Mouse (Mus musculus): Measurements from ENCODE around the gene Pkmyt1.

Gene Pkmyt1

DNA sequence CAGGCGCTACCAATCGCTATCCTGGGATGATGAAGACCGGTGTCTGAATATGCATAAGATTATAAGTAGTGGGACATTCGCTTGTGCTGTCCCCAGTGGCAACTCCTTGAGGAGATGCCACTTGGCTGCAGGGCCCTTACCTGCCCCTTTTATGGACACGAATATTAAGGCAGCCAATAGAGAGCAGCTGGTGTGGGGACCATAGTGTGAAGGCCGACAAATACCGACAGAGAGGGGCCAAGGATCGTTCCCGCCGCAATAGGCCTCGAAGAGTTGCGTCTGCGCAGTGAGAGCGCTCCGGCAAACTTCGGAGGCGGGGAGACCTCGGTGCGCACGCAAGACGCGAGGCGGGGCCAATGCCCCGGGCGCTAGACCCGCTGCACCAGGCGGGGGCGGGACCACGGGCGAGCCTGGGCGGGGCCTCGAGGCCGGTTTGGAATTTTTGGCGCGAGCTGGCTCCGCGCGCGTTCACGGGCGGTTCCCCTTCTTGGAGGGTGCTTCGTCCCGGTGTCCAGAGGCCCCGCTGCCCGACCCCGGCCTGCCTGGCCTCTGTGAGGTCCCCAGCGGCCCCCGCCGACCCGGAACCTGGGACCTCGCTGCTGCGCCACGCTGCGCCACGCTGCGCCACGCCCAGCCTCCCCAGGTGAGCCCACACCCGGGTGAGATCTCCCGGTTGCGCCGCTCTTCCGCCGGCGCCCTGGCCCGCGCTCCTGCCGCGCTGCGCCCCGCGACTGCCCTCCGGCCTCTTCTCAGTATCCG, at the start of gene Pkmyt1:
TSS of gene Pkmyt1 (plus strand) at position 338 of the 759 bp plus-strand sequence.
- DNase-seq (ENCODE audit: low read depth) = peak; percentile 92

GRCm38 (mm10) chr17:23676473-23677031, 49.6 kb upstream of the Pkmyt1 start:
- no peak for DNase-seq (ENCODE audit: low read depth)

DNA sequence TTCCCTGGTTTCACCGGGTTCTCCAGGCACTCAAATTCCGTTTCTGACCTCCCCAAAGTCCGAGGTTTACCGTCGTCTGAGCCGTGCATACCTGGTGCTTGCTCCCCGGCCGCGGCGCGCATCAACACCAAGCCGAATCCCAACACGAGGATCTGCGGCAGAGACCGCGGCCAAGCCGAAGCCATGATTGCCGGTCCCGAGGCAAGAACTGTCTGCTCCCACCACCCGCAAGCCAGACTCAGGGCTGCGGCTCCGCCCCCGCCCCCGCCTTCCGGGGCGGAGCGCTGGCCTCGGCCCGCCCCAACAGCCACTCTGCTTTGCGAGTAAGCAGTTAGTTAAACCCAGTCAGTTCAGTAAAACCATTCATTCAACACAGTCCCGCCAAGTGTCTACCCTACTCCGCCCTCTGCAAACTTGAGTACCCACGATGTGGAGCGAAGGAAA, 48.9 kb upstream of the Pkmyt1 start, which contains the start of gene Tnfrsf12a:
TSS of gene Tnfrsf12a (minus strand) at position 233 of the 444 bp plus-strand sequence.
- peak; percentile 67 for DNase-seq (ENCODE audit: low read depth)

- DNase-seq (ENCODE audit: low read depth) = no peak
Measured at GRCm38 (mm10) chr17:23679127-23679835, 46.9 kb upstream of the Pkmyt1 start, which contains the start of gene Cldn6. Cldn6 (plus strand) TSS chr17:23679249.

GRCm38 (mm10) chr17:23680336-23680735, 45.8 kb upstream of the Pkmyt1 start:
- no peak for DNase-seq (ENCODE audit: low read depth)

GRCm38 (mm10) chr17:23681086-23681485, 45.0 kb upstream of the Pkmyt1 start:
- no peak for DNase-seq (ENCODE audit: low read depth)

GRCm38 (mm10) chr17:23682092-23682491, 44.0 kb upstream of the Pkmyt1 start:
- DNase-seq (ENCODE audit: low read depth) = no peak

DNA sequence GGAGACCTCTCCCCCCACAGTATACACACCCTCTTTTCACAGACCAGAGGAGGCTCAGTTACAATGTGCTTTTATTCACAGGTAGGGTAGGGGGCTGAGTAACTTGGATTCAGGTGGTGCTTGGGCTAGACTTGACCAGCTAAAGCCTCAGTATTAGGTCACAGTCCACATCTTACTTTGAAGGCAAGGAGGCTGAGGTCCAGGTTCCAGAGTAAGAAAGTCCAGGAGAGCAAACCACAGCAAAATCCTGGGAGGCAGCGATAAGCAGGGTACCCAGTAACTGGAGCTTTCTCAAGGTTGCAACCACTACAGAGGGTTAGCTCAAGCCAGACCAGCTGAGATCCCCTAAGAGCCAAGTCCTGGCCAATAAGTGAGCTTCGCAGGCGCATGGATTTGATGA, 43.6 kb upstream of the Pkmyt1 start:
- no peak for DNase-seq (ENCODE audit: low read depth)

GRCm38 (mm10) chr17:23683226-23683625, 42.9 kb upstream of the Pkmyt1 start:
- no peak for DNase-seq (ENCODE audit: low read depth)

DNA sequence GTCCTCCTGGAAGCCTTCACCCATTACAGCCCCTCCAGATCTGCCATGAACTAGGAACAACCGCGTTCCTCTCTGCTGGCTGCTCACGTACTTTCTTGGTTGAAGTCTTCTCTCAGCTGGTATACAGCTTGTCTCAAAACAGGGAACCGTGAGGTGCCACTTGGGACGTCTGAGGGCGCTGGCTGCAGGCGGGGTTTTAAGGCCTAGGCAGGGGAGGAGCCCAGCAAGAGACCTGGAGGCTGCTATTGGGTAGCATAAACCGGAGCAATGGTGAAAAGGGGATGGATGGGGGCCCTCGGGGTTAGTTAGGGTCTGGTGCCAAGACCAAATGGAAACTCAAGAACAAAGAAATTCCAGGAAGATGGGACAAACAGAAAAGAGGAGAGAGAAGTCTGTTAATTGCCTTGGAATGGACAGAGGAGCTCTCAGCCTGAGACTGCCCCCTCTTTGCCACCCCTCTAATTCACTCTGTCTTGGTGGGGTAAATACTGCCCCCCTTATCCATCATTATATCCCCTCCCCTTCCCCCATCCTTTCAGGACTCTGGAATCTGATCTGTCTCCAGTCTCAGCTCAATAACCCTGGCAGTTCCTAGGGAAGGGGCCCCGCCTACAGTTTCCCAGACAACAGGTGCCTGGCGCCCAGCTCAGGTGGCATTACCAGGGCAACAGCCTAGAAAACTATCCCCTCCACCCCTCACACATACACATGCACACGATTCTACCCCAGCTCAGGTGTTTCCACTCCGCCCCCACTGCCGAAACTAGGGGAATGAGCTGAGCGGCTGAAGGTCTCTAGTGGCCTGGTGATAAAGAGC, 42.1 kb upstream of the Pkmyt1 start, which contains the start of gene Cldn9:
TSS of gene Cldn9 (minus strand) at position 171 of the 817 bp plus-strand sequence.
- no peak for DNase-seq (ENCODE audit: low read depth)

DNA sequence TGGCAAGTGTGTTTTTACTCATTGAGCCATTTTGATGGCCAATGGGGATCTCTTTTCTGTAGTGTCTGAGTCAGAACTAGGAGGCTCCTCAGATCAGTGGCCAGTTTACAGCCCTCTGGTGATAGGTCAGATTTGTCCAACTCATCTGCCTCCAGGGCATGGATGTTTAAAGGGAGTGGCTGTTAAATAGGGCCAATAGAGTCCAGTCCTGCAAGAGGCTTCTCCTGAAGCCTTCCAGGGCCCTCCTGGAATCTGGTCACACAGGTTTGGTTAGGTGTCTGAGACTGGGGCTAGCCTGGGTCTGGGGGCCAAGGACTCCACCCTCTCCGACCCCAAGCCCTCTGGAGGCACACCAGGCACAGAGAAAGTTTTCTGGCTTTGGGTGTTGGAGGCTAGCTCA, 31.6 kb upstream of the Pkmyt1 start:
- no peak for DNase-seq (ENCODE audit: low read depth)

DNA sequence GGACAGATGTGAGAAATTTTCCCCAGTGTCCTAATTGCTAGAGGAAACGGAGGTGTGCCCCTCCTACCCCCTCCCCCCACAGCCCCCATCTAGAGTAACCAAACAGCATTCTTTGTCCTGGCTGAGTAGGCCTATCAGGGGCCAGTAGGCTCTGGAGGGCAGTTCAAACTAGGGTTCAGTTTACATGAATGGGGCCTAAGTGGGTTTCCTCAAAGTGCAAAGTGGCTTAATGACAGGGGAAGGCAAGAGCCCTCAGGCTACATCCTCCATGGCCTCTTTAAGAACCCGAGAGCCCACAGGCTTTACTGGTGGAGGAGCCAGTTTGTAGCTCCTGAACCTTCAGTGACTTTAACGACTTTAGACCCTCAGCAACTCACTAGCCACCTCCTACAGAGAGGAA, 30.3 kb upstream of the Pkmyt1 start:
- DNase-seq (ENCODE audit: low read depth) = no peak

- DNase-seq (ENCODE audit: low read depth) = no peak
Measured at GRCm38 (mm10) chr17:23699131-23700077, 26.7 kb upstream of the Pkmyt1 start.

GRCm38 (mm10) chr17:23700079-23700478, 26.1 kb upstream of the Pkmyt1 start:
- DNase-seq (ENCODE audit: low read depth) = peak; percentile 83

- no peak for DNase-seq (ENCODE audit: low read depth)
Measured at GRCm38 (mm10) chr17:23703301-23703700, 22.8 kb upstream of the Pkmyt1 start.

DNA sequence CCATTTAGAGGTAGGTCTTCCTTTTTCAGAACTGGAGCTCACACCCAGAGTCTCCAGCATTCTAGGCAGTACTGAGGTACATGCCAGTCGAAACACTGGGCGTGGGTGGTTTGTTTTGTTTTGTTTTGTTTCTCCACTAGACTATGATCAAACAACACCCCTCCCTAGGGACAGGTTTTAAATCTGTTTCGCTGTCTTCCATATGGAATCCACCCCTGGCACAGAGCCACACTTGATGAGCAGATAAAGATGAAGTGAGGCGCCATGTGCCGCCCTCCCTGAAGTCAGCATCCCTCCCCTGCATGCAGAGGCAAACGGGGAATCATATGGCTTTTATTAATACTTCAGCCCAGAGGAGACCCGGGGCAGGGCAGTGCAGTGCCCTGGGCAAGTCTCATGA, 21.4 kb upstream of the Pkmyt1 start:
- DNase-seq (ENCODE audit: low read depth) = no peak

DNA sequence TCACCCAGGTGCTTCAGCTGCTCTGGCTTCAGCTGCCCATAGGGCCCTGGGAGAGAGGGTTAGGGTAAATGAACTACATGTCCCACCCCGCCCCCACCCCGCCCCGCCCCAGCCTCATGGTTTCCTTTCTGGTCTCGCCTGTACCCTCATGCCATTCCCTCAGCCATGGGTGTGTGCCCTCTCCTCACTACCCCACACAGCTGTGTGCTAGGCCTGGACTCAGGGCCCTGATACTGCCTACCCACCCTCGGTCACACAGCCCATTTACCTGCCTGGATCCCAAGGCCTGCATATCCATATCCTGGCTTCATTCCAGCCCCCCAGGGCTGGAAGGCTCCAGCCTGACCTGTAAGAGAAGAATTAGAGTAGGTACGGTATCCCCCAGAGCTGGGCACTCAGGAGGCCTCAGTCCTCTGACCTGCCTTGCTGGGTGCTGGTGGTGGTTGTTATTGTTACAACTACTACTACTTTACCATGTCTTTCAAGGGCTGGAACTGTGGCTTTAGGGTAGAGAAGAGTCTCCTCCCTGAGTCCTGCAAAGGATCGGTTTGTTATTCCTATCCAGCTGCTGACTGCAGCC, 20.5 kb upstream of the Pkmyt1 start:
- no peak for DNase-seq (ENCODE audit: low read depth)

GRCm38 (mm10) chr17:23706212-23706611, 19.9 kb upstream of the Pkmyt1 start:
- DNase-seq (ENCODE audit: low read depth) = peak; percentile 44

GRCm38 (mm10) chr17:23717003-23717402, 9.1 kb upstream of the Pkmyt1 start:
- DNase-seq (ENCODE audit: low read depth) = no peak

GRCm38 (mm10) chr17:23719455-23719854, 6.7 kb upstream of the Pkmyt1 start:
- DNase-seq (ENCODE audit: low read depth) = no peak
